Mouse (Mus musculus) kidney, adult 2 months (tissue): Measurements from ENCODE around the gene Clec2d.

Experiments used
- CTCF ChIP-seq: fragments of 200-500 bp; conservative IDR thresholded peaks from 2 replicates; pipeline ENCODE4 v1.5.1; 2011; ENCODE audit warnings: low read depth, mild to moderate bottlenecking, control low read depth, low read length, moderate library complexity, mixed read lengths; ENCODE audit not compliant: insufficient read depth, insufficient read length
- POLR2A ChIP-seq: fragments of 200-500 bp; IDR thresholded peaks from one replicate; pipeline ENCODE4 v1.6.1; 2011; ENCODE audit warnings: low read depth, low read length, control low read depth

DNA sequence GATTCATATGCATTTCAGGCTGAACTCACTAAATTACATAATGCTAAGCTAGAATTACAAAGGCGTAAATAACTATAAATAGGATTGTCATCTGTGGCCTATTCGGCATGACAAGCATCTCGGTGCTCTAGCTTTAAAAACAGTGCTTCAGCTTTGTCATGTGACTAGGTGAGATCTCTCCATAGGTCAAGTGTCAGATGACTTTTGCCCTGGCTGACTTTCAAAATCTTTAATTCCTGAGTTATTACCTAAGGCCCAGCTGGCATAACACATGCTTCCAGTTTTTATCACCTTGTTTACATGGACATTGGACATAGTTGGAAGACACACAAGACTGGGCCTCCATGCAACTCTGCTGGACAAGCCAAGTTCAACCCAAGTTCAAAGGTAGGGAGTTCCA lies 20.3 kb upstream of the Clec2d start:
- no peak for TF ChIP-seq CTCF
- no peak for TF ChIP-seq POLR2A
